Mouse (Mus musculus) limb, embryonic 11.5 days (tissue): ENCODE measurements around the gene Mgst1. TPM values are rescaled to one million over a fixed set of nuclear protein-coding genes. Genes with fewer than 3 reads are reported as not detected.

Experiments
- ATAC-seq: fragments of 200-750 bp; cut with Nextera tagmentation; 2 replicates; pipeline ENCODE4 v1.8.0; 2017; ENCODE audit warnings: low read depth; ENCODE audit not compliant: insufficient number of reproducible peaks, low FRiP score, low TSS enrichment
- DNase-seq: peaks from one replicate; pipeline ENCODE4 v3.0.0-alpha.2; 2015; ENCODE audit warnings: low spot score
- H3K27ac ChIP-seq: fragments of 300-500 bp; sonication (generic); replicated peaks from 2 replicates; pipeline ENCODE4 v1.5.1; 2014; ENCODE audit warnings: low read depth, mild to moderate bottlenecking, low read length
- H3K27me3 ChIP-seq: fragments of 300-500 bp; sonication (generic); 2 replicates; pipeline ENCODE4 v1.6.1; 2014; ENCODE audit warnings: mild to moderate bottlenecking, low read length, mixed read lengths; ENCODE audit not compliant: control insufficient read depth, insufficient read depth
- H3K36me3 ChIP-seq: fragments of 300-500 bp; sonication (generic); 2 replicates; pipeline ENCODE4 v1.6.1; 2014; ENCODE audit warnings: mild to moderate bottlenecking, low read length, moderate library complexity, mixed read lengths; ENCODE audit not compliant: control insufficient read depth, insufficient read depth
- H3K4me1 ChIP-seq: fragments of 300-500 bp; sonication (generic); 2 replicates; pipeline ENCODE4 v1.6.1; 2014; ENCODE audit warnings: low read length, mixed read lengths; ENCODE audit not compliant: control insufficient read depth, insufficient read depth
- H3K4me2 ChIP-seq: fragments of 300-500 bp; sonication (generic); 2 replicates; pipeline ENCODE4 v1.6.1; 2014; ENCODE audit warnings: low read depth, mild to moderate bottlenecking, moderate library complexity; ENCODE audit not compliant: severe bottlenecking
- H3K4me3 ChIP-seq: fragments of 300-500 bp; sonication (generic); 2 replicates; pipeline ENCODE4 v1.5.1; 2014; ENCODE audit warnings: low read depth, low read length
- H3K9ac ChIP-seq: fragments of 300-500 bp; sonication (generic); 2 replicates; pipeline ENCODE4 v1.6.1; 2014; ENCODE audit warnings: mild to moderate bottlenecking, low read length
- H3K9me3 ChIP-seq: fragments of 300-500 bp; sonication (generic); 2 replicates; pipeline ENCODE4 v1.6.1; 2016; ENCODE audit warnings: low read length; ENCODE audit not compliant: control insufficient read depth
- WGBS: fragments of 180-500 bp; shearing (Covaris S2); extraction: QIAGEN DNeasy Blood & Tissue Kit; methylation state at CpG from one replicate; pipeline ENCODE4 v1.1.7; 2014; 5-methylcytosine and 5-hydroxymethylcytosine counted together
- polyA plus RNA-seq: library from polyadenylated mRNA; unstranded; fragments of >200 nt; fragmentation: Nextera tagmentation; extraction: Ambion mirVana; gene quantifications from 2 replicates; pipeline ENCODE4 v1.2.1, GENCODE M21; 2014

Mgst1 gene
- polyA plus RNA-seq, 1 experiment from 2014 or later = 105 TPM

- Histone ChIP-seq H3K9me3 (no peaks in the 10 kb centered on the region), H3K27me3 (no peaks in the 10 kb centered on the region), H3K9ac (no peak overlapping the region), H3K36me3 (no peaks in the 10 kb centered on the region), H3K4me2 (no peak overlapping the region), H3K4me3 (no peak overlapping the region), H3K4me1 (no peaks in the 10 kb centered on the region), H3K27ac (no peak overlapping the region)
- WGBS = 82% methylated on average over 10 of the region's 10 CpGs
- no peak for ATAC-seq
- no peak for DNase-seq
Measured at GRCm38 (mm10) chr6:138128392-138129335, 11.5 kb upstream of the Mgst1 start.

DNA sequence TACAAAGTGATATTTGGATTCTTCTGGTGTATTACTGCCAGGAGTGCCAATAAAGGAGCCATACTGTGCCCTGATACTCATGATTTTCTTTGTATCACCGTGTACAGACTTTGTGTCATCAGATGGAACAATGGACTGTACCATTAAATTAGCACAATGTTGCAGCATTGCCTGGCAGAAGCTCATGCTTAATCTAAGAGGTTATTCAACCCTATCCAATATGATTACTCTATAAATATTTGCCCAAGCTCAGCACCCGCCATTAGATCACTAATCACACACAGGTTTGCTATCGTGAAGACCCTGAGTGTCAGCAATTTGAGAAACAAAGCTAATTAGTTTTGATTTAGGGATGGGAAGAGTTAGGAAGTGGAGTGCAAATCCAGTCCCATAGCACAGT is 9.6 kb upstream of the Mgst1 start:
- ATAC-seq = no peak

GRCm38 (mm10) chr6:138140336-138140735 is 220 bp downstream of the Mgst1 start:
- H3K4me2 ChIP-seq = peak overlapping the region; percentile 60
- H3K9ac ChIP-seq = peak overlapping the region; percentile 76
- H3K4me1 ChIP-seq = peaks cover 16% of the 10 kb centered on the region; the same call in 1 of the 2 replicates
- ATAC-seq (peak; percentile 89), DNase-seq (peak; percentile 89)
- no peaks in the 10 kb centered on the region for H3K27me3 ChIP-seq
- H3K9me3 ChIP-seq = no peaks in the 10 kb centered on the region
- H3K4me3 ChIP-seq = peak overlapping the region; percentile 45
- H3K27ac ChIP-seq = peak overlapping the region; percentile 52; the same call in 1 of the 2 replicates
- under 1% methylated on average over 16 of the region's 16 CpGs for WGBS
- no peaks in the 10 kb centered on the region for H3K36me3 ChIP-seq

More for the DNA sequence above, 9.6 kb upstream of the Mgst1 start:
- H3K4me1 ChIP-seq = no peaks in the 10 kb centered on the region
- no peak overlapping the region for H3K27ac ChIP-seq
- H3K4me3 ChIP-seq = no peak overlapping the region
- WGBS = 83% methylated on average over 3 of the region's 3 CpGs
- DNase-seq = no peak
- no peaks in the 10 kb centered on the region for H3K9me3 ChIP-seq
- H3K36me3 ChIP-seq = no peaks in the 10 kb centered on the region
- H3K9ac ChIP-seq = no peak overlapping the region
- H3K4me2 ChIP-seq = no peak overlapping the region
- no peaks in the 10 kb centered on the region for H3K27me3 ChIP-seq

DNA sequence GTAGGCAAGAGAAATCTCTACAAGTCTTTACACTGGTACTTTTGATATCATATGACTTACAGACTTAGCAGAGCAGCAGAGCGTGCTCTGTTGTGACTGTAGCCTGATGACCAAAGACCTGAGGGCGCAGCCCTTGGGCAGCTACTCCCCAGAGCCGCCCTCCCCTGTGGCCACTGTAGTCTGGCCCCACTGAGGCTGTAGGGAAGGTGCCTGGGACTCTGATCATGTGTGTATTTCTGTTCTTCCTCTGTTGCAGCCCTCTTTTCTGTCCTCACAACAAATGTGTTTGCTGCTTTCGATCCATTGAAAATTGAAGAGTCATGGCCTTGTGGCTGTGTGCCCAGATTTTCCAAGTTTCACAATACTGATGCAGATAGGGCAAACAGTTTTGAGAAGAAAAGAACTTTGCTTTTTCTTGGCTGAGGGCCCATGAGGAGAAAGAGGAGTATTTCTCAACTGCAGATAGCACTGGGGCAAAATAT is 1.0 kb downstream of the Mgst1 start:
- peak; percentile 30 for DNase-seq
- no peak overlapping the region for H3K27ac ChIP-seq
- H3K4me3 ChIP-seq = peak overlapping the region; percentile 45
- no peaks in the 10 kb centered on the region for H3K27me3 ChIP-seq
- H3K36me3 ChIP-seq = no peaks in the 10 kb centered on the region
- 65% methylated on average over 4 of the region's 4 CpGs for WGBS
- peak overlapping the region; percentile 60 for H3K4me2 ChIP-seq
- no peak overlapping the region for H3K9ac ChIP-seq
- H3K4me1 ChIP-seq = peaks cover 16% of the 10 kb centered on the region; the same call in 1 of the 2 replicates
- H3K9me3 ChIP-seq = no peaks in the 10 kb centered on the region
- ATAC-seq = no peak

DNA sequence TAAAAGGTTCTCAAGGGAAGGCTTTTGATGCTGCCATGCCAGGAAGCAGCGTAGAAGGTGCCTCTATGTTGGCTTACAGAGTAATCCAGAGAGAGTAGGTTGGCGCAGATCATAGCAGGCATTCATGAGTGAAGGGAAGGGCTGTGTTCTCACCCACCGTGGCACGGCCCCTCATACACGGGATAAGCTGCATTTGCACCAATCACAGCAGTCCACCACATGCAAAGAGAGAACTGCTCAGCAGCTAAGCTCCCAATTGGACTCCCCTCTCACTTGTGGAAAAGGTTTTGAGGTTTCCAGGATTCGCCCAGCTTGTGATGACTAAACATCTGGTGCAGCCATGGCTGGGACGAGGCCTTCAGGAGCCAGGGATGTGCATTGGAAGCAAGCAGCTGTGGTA is 2.5 kb downstream of the Mgst1 start:
- no peak overlapping the region for H3K27ac ChIP-seq
- H3K36me3 ChIP-seq = no peaks in the 10 kb centered on the region
- 87% methylated on average over 7 of the region's 7 CpGs for WGBS
- peaks cover 16% of the 10 kb centered on the region; the same call in 1 of the 2 replicates for H3K4me1 ChIP-seq
- no peak for DNase-seq
- no peak overlapping the region for H3K4me2 ChIP-seq
- no peaks in the 10 kb centered on the region for H3K9me3 ChIP-seq
- no peaks in the 10 kb centered on the region for H3K27me3 ChIP-seq
- H3K9ac ChIP-seq = no peak overlapping the region
- ATAC-seq = no peak
- H3K4me3 ChIP-seq = no peak overlapping the region

DNA sequence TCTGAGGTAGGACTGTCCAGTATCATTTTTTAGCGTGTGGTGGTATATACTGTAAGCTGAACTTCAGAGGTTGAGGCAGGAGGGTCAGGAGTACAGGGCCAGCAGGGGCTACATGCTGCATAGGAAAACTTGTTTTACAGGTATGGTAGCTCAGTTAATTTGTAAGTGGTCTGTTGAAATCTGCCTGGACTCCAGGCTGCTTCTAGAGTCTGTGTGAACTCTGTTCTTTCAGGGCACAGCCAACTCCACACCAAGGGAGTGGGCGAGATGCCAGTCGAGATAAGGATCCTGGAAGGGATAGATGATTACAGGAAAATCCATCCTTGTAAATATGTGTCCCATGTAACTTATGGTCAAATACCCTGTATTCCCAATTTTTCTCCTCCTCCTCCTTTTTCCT is 3.3 kb downstream of the Mgst1 start:
- no peak overlapping the region; the same call in 1 of the 2 replicates for H3K27ac ChIP-seq
- no peaks in the 10 kb centered on the region for H3K36me3 ChIP-seq
- peaks cover 16% of the 10 kb centered on the region; the same call in 1 of the 2 replicates for H3K4me1 ChIP-seq
- no peak overlapping the region for H3K4me2 ChIP-seq
- DNase-seq (no peak), ATAC-seq (no peak)
- no peaks in the 10 kb centered on the region for H3K9me3 ChIP-seq
- H3K4me3 ChIP-seq = no peak overlapping the region
- H3K27me3 ChIP-seq = no peaks in the 10 kb centered on the region
- 77% methylated on average over 3 of the region's 3 CpGs for WGBS
- no peak overlapping the region for H3K9ac ChIP-seq

DNA sequence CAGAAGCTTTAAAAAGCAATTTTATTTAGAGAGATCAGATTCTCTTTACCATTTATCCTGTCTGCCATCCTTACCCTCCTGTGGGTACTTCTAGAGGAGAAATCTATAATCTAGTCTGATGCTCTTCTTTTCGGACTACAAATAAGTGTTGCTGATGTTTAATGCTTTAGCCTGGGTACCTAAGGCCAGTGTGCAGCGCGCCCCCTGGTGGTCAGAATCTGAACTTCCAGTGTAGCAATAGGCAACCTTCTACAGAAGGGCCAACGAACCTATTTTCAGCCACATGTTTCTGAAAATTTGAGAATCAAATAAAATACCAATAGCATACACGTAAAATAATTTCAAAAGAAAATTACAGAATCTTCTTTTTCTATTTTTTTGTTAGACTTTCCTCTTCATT is 13.0 kb downstream of the Mgst1 start:
- Histone ChIP-seq H3K9me3 (no peaks in the 10 kb centered on the region), H3K36me3 (no peaks in the 10 kb centered on the region), H3K4me1 (no peaks in the 10 kb centered on the region), H3K4me2 (no peak overlapping the region), H3K27me3 (no peaks in the 10 kb centered on the region), H3K4me3 (no peak overlapping the region), H3K9ac (no peak overlapping the region), H3K27ac (no peak overlapping the region)
- DNase-seq (peak; percentile 85), ATAC-seq (no peak)
- WGBS = 31% methylated on average over 5 of the region's 5 CpGs

- 85% methylated on average over 7 of the region's 7 CpGs for WGBS
- Histone ChIP-seq H3K36me3 (no peaks in the 10 kb centered on the region), H3K4me1 (no peaks in the 10 kb centered on the region), H3K27ac (no peak overlapping the region), H3K9ac (no peak overlapping the region), H3K4me2 (no peak overlapping the region), H3K27me3 (no peaks in the 10 kb centered on the region), H3K9me3 (no peaks in the 10 kb centered on the region), H3K4me3 (no peak overlapping the region)
- ATAC-seq (no peak; the same call in 1 of the 2 replicates), DNase-seq (peak; percentile 59)
Measured at GRCm38 (mm10) chr6:138163920-138164319, 23.8 kb downstream of the Mgst1 start.
